Mouse (Mus musculus): ENCODE data around the gene Methig1.
"Not testable (repeated sequence)": the region's sequence is repeated elsewhere in the genome, so short reads cannot be mapped to it uniquely, and the experiment has no call there.

Methig1 gene

GRCm38 (mm10) chr15:100337328-100337727 lies 15.6 kb upstream of the Methig1 start:
- DNase-seq (ENCODE audit: low spot score in 2 of 2), result not testable (repeated sequence)

- DNase-seq (ENCODE audit: low spot score in 2 of 2), result peak in 1 of 2 experiments; percentile 45
Observed at GRCm38 (mm10) chr15:100337847-100338246, 15.1 kb upstream of the Methig1 start.

- not testable (repeated sequence) for DNase-seq (ENCODE audit: low spot score in 2 of 2)
Observed at GRCm38 (mm10) chr15:100341314-100341980, 11.5 kb upstream of the Methig1 start.

GRCm38 (mm10) chr15:100345484-100345883 lies 7.5 kb upstream of the Methig1 start:
- DNase-seq (ENCODE audit: low spot score in 2 of 2), result no peak

DNA sequence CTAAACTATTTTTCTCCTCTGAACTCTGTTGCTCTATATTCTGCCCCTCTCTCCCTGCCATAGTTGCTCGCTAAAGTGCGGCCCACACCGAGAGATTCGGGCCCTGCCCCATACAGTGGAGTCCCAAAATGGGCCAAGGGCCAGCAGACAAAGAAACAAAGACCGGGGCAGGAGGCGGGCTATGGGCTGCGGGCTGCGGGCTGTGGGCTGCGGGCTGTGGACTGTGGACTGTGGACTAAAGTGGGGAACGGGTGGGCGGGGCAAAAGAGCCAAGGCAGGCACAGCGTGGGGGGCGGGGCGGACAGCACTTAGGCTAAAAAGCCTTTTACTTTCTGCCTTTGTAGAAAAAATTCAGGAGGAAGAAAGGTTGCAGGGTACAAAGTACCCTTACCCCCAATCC lies 6.2 kb upstream of the Methig1 start:
- no peak for DNase-seq (ENCODE audit: low spot score in 2 of 2)

DNA sequence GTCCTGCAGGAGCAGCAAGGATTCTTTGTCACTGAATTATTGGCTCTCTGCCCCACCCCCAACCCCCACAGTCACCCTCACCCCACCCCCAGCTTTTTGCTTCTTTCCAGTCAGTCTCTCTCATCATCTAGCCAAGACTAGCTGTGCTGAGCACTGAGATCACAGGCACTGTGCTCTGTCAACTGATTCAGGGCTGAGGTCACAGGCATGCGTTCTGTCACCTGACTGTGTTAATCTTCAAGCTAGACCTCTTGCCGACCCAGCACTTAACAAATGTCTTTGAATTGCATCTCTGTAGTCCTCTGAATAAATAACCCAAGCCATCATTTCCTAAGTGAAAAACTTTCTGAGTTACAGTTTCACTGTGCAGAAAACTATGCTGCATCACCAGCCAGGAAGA lies 3.5 kb upstream of the Methig1 start:
- DNase-seq (ENCODE audit: low spot score in 2 of 2), result no peak

GRCm38 (mm10) chr15:100351501-100352060 lies 1.4 kb upstream of the Methig1 start:
- DNase-seq (ENCODE audit: low spot score in 2 of 2), result no peak

- not testable (repeated sequence) for DNase-seq (ENCODE audit: low spot score in 2 of 2)
Observed at GRCm38 (mm10) chr15:100353399-100353798, 450 bp downstream of the Methig1 start.

DNA sequence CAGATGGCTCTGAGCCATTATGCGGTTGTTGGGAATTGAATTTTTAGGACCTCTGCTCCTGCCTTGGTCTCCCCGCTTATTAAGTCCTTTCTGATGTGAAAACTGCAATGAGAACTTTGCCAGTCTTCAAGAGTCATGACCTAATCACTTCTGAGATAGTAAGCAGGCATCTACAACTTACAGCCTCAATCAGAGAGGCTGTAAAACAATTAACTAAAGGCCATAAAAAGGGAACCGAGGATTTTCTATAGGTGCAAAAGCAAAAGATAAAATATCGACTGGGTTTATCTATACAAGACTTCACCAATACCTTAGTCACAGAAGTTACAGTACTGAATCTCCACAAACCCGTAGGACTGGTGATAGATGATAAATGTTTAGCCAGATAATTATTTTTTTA lies 2.9 kb downstream of the Methig1 start:
- no peak for DNase-seq (ENCODE audit: low spot score in 2 of 2)

DNA sequence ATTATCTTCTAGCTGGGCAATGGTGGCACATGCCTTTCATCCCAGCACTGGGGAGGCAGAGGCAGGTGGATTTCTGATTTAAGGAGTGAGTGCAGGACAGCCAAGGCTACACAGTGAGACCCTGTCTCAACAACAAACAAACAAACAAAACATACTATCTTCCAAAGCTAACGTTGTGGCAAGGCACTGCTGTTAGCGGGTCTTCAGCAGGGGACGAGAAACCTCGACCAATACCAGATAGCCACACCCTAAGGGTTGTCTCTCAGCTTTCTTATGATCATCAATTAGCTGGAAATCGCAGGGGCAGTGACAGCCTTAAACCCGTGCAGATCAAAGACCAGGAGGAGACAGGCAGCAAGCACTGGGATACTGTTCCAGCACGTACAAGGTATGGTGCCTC lies 11.3 kb downstream of the Methig1 start, which contains the start of gene Higd1c:
TSS of gene Higd1c (plus strand) at position 301 of the 400 bp plus-strand sequence.
- no peak for DNase-seq (ENCODE audit: low spot score in 2 of 2)

DNA sequence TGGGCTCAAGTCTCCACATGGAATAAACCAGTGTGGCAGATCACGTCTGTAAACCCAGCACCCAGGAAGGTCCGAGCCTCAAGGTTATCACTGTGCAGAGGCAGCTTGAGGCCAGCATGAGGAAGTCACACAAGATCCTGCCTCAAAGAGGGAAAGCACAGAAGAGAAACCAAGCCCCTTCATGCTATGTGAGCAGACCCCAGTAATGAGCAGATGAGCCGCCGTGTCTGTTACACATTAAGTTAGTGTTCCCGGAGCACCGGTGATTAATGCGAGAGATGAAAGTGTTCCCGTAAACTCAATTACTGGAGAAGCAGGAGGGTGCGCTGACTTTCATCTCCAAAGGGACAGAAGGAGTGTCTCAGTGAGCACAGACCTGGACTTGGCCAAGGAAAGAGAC lies 13.0 kb downstream of the Methig1 start:
- not testable (repeated sequence) for DNase-seq (ENCODE audit: low spot score in 2 of 2)

DNA sequence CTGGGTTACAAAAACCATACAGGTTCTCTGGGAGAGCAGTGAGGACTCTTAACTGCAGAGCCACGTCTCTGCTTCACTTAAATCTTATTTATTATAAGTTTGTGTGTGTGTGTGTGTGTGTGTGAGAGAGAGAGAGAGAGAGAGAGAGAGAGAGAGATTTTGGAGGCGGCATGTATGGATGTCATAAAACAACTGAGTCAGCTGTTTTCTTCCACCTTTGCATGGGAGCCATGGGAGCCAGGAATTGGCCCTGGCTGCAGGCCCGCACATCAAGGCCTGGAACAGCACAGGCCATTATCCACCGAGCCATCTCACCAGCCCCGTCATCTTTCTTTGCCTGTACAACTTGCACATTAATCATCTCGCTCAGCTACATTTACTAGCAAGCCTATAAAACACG lies 14.2 kb downstream of the Methig1 start:
- no peak for DNase-seq (ENCODE audit: low spot score in 2 of 2)

GRCm38 (mm10) chr15:100375066-100375465 lies 22.1 kb downstream of the Methig1 start:
- DNase-seq (ENCODE audit: low spot score in 2 of 2), result peak; percentile 27 to 50

DNA sequence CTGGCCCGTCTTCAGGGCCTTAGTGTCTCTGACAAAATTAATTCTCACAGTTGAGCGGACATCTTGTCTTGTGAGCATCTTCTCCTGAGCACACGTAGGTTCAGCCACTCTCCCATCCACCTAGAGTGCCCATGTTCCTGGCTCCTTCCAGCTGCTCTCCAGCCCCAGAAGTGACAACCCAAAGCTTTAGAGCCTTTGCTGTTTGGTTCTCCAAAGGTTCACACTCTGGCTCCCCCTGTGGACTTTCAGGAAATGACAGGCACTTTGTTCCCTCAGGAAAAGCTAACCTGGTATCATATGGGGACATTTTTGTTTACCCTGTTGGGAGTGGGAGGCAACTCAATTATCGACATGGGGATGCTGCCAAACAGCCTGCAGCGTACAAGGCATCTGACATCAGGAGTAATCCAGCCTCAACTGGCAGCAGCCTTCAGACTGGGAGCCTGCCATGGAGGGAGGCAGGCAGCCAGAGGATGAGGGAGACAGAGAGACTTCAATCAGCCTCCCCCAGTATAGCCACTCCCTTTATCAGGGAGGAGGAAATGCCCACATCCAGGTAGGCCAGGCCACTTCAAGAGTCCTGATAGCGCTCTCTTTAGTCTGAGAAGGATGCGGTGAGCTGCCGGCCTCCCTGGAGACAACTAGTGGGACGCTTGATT lies 25.0 kb downstream of the Methig1 start:
- DNase-seq (ENCODE audit: low spot score in 2 of 2), result not testable (repeated sequence)

GRCm38 (mm10) chr15:100379658-100380057 lies 26.7 kb downstream of the Methig1 start:
- no peak for DNase-seq (ENCODE audit: low spot score in 2 of 2)

- no peak for DNase-seq (ENCODE audit: low spot score in 2 of 2)
Observed at GRCm38 (mm10) chr15:100380104-100380503, 27.2 kb downstream of the Methig1 start.

- no peak for DNase-seq (ENCODE audit: low spot score in 2 of 2)
Observed at GRCm38 (mm10) chr15:100385705-100386104, 32.8 kb downstream of the Methig1 start.

DNA sequence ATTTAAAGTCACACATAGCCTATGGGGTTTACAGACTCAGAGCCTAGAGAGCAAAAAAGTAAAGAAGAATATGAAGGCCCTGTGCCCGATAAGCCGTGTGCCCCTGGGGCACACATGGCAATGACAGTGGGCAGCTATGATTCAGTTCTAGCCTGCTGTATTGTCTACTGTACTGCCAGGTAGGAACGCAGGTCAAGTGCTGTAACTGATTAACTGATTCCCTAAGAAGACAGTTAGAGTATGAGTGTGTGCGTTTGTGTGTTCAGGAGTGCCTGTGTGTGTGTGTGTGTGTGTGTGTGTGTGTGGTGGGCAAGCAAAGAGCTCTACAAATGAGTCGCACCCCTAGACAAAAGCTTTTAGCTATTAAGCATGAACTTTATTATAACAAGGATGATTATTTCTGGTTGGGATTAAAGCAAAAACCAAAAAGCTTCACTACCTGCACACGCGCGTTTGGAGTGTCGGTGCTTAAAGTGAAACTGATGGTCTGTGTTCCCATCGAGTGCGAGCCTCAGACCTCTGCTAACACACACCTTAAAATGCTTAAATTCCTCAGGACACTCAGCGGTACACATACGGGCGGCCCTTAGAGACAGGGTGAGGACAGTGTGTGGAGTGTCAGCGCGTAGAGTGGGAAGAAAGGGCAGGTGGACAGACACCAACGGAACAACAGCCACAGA lies 34.7 kb downstream of the Methig1 start:
- no peak for DNase-seq (ENCODE audit: low spot score in 2 of 2)

DNA sequence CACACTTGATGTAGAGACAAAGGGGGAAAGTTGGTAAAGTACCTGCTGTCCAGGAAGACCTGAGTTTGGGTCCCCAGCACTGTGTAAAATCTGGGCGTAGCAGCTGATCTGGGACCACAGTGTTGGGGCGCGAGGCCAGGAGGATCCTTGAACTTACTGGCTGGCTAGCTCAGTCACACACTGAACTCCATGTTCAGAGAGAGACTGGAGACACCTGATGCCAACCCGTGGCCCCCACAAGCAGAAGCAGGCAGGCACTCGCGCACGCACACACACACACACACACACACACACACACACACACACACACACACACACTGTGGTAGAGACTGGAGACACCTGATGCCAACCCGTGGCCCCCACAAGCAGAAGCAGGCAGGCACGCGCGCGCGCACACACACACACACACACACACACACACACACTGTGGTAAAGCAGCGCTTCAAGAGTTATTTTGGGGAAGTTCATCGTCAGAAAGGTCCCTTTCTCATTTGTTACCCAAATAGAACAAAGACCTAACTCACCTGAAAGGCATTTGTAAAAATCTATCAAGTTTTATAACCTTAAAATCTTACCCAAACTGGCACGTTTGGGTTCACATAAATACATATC lies 35.4 kb downstream of the Methig1 start:
- no peak for DNase-seq (ENCODE audit: low spot score in 2 of 2)

DNA sequence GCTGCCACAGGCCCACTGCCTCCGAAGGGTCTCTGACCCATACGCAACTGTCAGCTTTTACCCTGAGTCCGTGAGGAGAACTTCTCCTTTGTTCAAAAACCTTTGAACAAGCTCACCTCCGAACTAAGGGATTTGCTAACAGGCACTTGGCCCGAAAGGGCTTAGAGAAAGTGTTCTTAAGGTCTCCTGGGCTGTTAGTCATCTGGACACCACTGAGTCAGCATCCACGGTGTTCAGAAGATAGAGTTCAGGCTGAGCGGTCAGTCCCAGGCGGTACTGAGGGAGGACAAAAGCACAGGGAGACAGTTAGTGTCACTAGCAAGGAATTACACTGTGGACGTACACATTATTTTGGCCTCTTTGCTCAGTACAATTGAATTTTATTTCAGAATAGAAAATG lies 35.9 kb downstream of the Methig1 start:
- DNase-seq (ENCODE audit: low spot score in 2 of 2), result no peak

GRCm38 (mm10) chr15:100391066-100391465 lies 38.1 kb downstream of the Methig1 start:
- no peak for DNase-seq (ENCODE audit: low spot score in 2 of 2)

DNA sequence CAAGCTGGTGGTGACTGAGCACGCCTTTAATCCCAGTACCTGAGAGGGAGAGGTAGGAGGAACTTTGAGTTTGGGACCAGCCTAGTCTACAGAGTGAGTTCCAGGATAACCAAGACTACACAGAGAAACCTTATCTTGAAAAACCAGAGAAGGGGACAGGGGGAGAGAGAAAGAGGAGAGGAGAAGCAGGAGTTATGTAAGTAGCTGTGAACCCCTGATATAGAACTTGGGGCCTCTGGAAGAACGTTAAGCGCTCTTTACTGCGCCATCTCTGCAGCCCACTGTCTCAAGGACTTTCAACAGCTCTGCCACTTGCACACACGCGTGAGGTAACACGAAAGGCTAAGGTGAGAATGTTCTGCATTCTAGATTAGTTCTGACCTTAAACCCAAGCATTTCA lies 38.6 kb downstream of the Methig1 start:
- no peak for DNase-seq (ENCODE audit: low spot score in 2 of 2)

Measured in urinary bladder, adult 18-20 months (tissue).